Mouse (Mus musculus) left cerebral cortex, postnatal 10 days (tissue): ENCODE results near the gene Ubc. TPM values are rescaled to one million over a fixed set of nuclear protein-coding genes. Genes with fewer than 3 reads are reported as not detected.

Source experiments
- DNase-seq, 2 experiments: peaks; one replicate each; pipeline ENCODE4 v3.0.0; 2021 to 2022; ENCODE audit warnings: low spot score in 2 of 2, mixed read lengths in 1 of 2; ENCODE audit errors: extremely low spot score in 1 of 2
- intact Hi-C: fragments of 180-260 bp; cut with DNase I; formaldehyde crosslinking; loops from one replicate; pipeline ENCODE4 v1.15.1; 2025
- total RNA-seq, 2 experiments: library from RNA; stranded (reverse); gene quantifications; 2 replicates each; pipeline ENCODE4 v1.2.3; 2021

Gene Ubc
- total RNA-seq, 2 experiments from 2014 or later = 831 to 842 TPM

GRCm38 (mm10) chr5:125385215-125385940 lies 4.6 kb downstream of the Ubc start:
- intact Hi-C loops = no loop called here
- no peak for DNase-seq

- DNase-seq = no peak
- intact Hi-C loops = no loop called here
These were observed 5.3 kb downstream of the Ubc start for GRCm38 (mm10) chr5:125384512-125385214.

- no peak for DNase-seq
- intact Hi-C loops = no loop called here
These were observed 6.2 kb downstream of the Ubc start for GRCm38 (mm10) chr5:125383637-125384420.

DNA sequence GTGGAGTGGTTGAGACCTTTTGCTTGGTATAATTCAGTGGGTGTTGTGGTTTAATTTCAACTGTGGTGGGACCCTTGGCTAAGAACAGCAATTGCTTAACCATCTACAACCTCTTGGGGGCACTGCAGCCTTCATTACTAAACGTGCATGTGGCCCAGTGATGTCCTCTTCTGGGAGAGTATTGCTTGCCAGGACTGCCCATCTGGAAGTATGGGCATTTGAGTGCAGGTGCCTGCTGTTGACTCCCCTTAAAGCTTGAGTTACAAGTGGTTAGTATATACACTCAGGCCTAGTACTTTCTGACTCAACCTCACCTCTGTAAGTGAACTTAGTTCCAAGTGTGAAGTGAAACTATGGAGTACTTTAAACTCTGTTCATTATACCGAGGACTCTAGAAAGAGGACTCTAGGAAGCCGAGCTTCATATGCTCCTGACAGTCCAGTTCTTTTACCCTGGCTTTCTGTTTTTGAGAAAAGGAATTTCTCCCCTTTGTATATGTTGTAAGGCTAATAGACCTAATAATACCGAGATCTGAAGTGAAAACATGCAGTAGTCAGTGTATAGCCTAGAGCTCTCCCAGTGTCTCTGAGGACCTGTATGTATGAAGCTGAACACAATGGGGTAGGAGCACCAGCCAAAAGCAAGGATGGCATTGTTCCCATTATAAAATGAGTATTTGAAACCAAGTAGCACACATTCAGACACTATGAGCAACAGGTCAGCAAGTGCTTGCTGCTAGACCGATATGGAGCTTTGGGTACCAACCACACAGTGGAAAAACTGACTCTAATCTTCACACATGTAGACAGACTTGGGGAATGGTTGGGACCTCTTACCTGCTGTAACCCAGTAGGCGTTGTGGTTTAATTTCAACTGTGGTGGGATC lies 7.1 kb downstream of the Ubc start:
- intact Hi-C loops = no loop called here
- DNase-seq = peak; percentile 48 to 56

DNA sequence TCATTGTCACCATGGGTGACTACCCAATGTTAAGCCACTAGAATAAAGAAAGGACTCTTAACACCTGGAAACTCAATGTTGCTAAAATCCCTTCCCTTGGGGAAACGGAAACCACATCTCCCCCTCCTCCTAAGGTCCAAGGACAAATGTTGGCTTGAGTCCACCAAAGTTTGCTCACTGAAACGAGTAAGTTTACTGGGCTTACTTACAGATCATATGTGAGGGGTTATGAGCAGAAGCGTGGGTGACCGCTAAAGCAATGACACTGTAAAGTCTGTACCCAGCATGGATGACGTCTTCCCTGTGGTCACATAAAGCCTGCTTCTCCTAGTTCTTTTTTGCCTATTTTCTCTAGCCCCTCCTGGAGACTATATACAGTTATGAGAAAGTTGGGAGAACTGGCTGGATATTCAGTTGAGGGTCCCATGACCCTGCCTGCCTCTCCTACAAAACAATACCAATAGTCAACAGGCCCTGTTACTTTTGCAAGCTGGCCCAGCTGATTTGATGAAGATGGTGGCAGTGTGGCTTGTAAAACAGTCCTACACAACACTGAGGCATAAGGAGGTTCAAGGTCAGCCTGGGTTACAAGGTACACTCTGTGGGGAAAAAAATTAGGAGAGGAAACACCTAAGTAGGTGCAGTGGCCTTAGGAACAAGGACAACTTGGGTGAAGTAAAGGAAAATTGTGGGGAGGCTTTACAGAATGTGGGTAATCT lies 7.9 kb downstream of the Ubc start:
- intact Hi-C loops = no loop called here
- DNase-seq = no peak

GRCm38 (mm10) chr5:125378919-125379318 lies 11.1 kb downstream of the Ubc start:
- intact Hi-C loops = no loop called here
- no peak for DNase-seq

DNA sequence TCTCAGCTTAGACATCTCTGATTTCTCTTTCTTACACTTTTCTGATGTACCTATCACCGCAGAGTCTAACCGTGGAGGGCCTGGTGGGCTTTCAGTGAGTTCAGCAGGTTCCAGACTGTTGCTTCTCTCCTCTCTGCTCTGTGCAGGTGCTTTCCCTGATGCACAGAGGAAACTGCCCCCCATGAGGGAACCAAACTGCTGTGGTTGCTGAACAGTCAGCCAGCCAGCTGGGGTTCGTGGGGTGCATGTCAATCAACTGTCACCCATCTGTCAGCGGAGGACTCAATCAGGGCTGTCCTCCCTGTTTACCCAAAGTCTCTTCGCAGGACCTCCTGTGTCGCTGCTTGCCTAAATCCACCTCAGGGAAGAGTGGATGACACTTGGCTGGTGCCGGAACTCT lies 12.8 kb downstream of the Ubc start:
- intact Hi-C loops = no loop called here
- DNase-seq = no peak

- intact Hi-C loops = no loop called here
- no peak for DNase-seq
These were observed 14.1 kb downstream of the Ubc start for GRCm38 (mm10) chr5:125375871-125376270.

DNA sequence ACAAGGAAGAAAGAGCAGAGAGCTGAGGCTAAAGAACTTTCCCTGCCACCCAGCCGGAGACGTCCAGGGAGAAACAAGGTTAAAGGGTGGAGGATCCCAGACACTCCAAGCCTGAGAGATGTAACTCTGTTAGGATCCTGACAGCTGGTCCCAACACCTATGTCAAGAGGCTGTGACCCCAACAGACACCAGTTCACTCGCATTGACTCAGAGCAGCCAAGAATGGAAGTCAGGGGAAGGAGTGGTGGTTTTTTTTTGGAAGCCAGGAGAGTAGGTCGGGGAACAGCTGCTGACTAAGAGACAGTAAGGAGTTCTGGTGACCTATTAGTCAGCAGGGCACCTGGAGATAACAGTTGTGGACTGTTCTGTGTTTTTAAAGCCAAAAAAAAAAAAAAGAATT lies 18.0 kb downstream of the Ubc start:
- intact Hi-C loops = no loop called here
- DNase-seq = no peak

GRCm38 (mm10) chr5:125370950-125371693 lies 18.9 kb downstream of the Ubc start:
- DNase-seq = no peak
- intact Hi-C loops = no loop called here

DNA sequence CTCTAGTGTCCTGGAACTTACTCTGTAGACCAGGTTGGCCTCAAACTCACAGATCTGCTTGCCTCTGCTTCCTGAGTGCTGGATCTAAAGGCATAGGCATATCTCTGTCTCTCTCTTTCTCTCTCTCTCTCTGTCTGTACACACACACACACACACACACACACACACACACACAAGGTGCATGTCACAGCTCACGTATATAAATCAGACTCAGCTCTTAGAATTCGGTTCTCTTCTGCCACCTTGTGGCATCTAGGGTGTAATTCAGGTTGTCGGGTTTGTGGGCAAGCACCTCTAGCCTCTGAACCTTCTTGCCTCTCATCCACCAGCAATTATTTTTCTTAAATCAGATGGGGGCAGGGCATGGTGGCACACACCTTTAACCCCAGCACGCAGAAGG lies 21.4 kb downstream of the Ubc start:
- intact Hi-C loops = loop anchor here (5.0 kb wide), 2 partner anchors 91 to 471 kb away; no protein-coding TSS in a partner anchor
- peak; percentile 61 to 63 for DNase-seq

DNA sequence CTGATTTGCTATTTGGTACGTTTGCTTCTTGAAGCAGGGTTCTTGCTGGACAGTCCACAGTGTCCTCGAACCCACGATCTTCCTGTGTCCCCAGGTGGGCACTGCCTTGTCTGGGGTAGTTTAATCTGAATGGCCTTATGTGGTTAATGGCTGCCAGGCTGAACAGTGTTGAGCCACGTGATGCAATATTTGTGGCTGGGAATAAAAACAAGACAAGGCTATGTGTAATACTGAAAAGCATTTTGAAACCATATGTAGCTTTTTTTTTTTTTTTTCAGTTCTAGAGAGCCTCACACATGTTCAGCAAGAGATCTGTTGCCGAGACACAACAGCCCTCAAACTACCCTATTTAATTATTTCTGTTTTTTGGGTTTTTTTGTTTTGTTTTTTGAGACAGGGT lies 21.8 kb downstream of the Ubc start:
- intact Hi-C loops = loop anchor here (5.0 kb wide), 2 partner anchors 91 to 471 kb away; no protein-coding TSS in a partner anchor
- DNase-seq = no peak

- DNase-seq = no peak
- intact Hi-C loops = loop anchor here (5.0 kb wide), 2 partner anchors 88 to 468 kb away; no protein-coding TSS in a partner anchor
These were observed 25.1 kb downstream of the Ubc start for GRCm38 (mm10) chr5:125364851-125365429.

- intact Hi-C loops = no loop called here
- DNase-seq = peak in 1 of 2 experiments; percentile 87
These were observed 26.1 kb downstream of the Ubc start for GRCm38 (mm10) chr5:125363894-125364293.

DNA sequence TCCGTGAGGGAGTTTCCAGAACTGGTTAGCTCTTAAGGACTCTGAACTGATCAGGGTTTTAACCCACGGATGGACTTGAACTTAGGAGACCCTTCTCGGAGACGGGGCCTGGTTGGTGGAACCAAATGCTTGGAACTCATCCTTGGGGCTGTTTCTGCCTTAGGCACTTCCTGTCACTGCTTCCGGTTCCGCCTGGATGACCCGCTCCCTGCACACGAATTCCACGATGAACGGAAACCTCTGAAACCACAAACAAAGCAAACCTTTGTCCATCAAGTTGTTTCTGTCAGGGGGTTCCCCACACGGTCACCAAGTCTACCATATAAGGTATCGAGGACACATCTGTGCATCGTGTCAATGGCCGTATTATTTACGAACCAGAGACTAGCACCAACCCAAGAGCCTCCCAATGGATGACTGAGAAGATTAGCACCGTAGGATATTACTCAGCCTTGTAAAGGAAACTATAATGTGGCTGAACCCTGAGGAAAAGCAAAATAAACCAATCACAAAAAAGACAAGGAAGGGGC lies 29.0 kb downstream of the Ubc start:
- intact Hi-C loops = no loop called here

GRCm38 (mm10) chr5:125360566-125360965 lies 29.4 kb downstream of the Ubc start:
- intact Hi-C loops = no loop called here
- DNase-seq = no peak

More for the DNA sequence above, 29.0 kb downstream of the Ubc start:
- no peak for DNase-seq

- DNase-seq = no peak
- intact Hi-C loops = no loop called here
These were observed 31.8 kb downstream of the Ubc start for GRCm38 (mm10) chr5:125358270-125358608.
